Mouse (Mus musculus) heart, postnatal 14 days (tissue): Measurements from ENCODE around the gene Rnf32. TPM values are rescaled to one million over a fixed set of nuclear protein-coding genes. Genes with fewer than 3 reads are reported as not detected.

Experiments used
- DNase-seq, 2 experiments: peaks; one replicate each; pipeline ENCODE4 v3.0.0; 2021 to 2022
- intact Hi-C: fragments of 180-260 bp; cut with DNase I; formaldehyde crosslinking; loops from one replicate; pipeline ENCODE4 v1.15.1; 2025
- long read RNA-seq, 2 experiments: library from polyadenylated mRNA; stranded (forward); transcript quantifications; one replicate each; pipeline ENCODE4 v2.0.0; 2021
- total RNA-seq, 2 experiments: library from RNA; stranded (reverse); gene quantifications; 2 replicates each; pipeline ENCODE4 v1.2.3; 2021

The Rnf32 gene
- total RNA-seq, result under 1 TPM; 0.49 to 0.60 TPM
- long read RNA-seq, experiment 1, partial matches to known transcripts, result 0 of 1 reads
- long read RNA-seq, experiment 1, other reads (novel, unspliced or antisense), result 1 of 1 reads
- long read RNA-seq, experiment 2, partial matches to known transcripts, result 0 of 1 reads
- long read RNA-seq, experiment 2, other reads (novel, unspliced or antisense), result 0 of 1 reads

DNA sequence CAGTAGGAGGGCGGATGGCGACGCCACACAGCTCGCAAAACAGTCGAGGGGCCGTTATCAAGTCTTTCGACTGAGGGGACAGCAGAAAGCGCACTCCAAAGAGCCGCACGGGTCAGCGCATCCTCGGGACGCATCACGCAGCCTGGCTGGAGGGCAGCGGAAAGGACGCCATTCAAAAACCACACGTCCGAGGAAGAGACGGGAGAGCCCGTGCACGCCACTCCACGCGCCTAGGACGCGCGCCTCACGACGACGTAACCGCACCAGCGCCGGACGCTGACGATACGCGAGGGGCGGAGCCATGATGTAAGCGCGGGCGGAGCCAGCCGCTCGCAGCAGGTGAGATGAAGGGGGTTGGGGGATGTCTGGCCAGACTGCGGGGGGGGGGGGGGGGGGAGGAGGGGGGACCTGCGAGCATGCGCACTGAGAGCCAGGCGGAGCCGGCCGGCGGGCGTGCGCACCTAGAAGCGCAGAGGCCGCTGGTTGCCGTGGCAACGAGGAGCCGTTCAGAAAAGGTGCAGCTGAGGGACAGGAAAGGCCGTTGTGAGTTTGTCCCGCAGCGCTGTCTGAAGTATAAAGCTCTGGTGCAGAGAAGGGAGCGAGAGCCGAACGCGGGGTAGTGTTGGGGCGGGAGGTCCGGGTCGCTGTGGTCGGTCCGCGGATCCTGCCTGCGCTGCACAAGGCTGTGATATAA lies at the start of gene Rnf32:
Rnf32 (plus strand) TSS at position 423 of the 694 bp plus-strand sequence.
- DNase-seq, result peak; percentile 70 to 73
- intact Hi-C loops, result no loop called here

DNA sequence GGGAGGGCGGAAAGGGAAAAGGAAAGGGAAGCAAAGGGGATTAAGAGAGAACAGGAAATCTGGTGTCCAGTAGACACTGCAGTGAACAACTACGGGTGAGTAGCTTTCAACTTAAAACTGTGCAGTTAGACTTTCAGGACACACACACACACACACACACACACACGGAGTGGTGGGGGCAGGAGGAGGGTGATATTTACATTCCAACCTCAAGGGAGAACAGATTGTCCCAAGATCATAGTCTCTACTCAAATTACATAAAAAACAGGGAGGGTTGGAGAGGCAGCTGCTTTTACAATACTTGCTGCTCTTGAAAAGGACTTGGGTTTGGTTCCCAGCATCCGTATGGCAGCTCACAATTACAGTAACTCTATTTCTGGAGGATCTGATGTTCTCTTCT lies 45.6 kb upstream of the Rnf32 start:
- intact Hi-C loops, result no loop called here
- no peak for DNase-seq

DNA sequence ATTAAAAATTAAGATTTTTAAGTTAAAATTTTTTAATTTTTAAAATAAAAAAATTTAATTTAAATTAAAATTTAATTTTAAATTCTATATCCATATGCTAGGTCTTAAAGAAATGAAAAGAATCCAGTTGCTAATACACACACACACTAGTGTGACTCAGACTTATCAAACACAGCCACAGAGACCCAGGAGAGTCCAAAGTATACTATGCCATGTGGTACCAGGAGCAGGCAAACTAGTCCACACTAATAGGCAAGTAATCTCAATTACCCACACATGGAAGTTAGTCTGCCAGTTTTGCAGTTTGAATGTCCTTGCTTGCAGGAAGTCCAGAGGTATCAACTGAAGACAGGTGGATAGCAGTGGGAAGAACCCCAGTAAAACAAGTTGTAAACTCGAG lies 35.9 kb upstream of the Rnf32 start:
- intact Hi-C loops, result no loop called here
- DNase-seq, result no peak

DNA sequence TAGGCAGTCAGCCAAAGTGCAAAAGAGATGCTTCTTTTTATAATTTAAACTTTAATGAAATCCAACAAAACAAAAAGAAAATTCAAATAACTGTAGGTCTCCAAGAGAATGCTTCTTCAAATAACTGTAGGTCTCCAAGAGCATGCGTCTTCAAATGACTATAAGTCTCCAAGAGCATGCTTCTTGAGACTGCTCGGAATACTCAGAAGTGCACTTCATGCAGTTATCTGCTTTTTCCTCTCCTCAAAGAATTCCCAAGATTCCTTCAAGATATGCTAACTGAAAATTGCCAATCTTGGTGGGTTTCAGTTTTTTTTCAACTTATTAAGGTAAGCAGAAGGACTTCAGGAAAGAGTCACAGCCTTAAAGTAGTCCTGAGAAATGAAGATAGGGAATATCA lies 28.8 kb upstream of the Rnf32 start:
- intact Hi-C loops, result no loop called here
- no peak for DNase-seq

DNA sequence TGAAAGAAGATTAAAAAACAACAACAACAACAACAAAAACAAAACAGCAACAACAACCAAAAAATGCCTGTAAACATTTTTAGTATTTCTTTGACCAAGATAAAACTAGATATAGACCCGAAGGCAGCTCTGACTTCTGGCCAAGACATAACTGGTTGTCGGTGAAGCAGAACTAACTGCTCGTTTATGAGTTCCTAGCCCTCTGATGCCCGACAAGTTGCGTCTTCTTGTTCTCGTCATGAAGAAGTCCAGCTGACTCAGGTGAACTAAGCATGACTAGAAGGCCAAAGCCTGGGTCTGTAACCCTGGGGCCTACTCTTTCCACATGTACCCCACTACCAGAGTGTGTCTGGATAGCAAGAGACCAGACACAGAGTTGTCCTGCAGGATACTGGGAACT lies 25.6 kb upstream of the Rnf32 start:
- intact Hi-C loops, result no loop called here
- DNase-seq, result no peak

DNA sequence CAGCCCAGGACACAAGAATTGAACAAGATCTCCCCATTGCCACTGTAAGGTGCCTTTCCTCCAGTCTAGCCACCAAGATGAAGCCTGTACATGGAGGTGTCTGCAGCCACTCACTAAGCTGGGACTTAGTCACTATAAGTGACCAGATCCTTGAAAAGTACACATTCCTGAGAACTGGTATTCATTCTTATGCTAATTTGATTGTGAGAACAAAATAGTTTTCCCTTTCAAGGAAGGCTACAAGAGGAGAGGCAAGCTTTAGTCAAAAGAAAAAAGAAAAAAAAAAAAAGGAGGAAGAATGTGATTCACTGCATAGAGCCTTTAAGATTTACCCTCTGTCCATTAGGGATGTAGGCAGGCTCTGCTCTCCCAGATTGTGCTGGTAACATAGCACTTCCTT lies 24.6 kb upstream of the Rnf32 start:
- intact Hi-C loops, result no loop called here
- no peak for DNase-seq

DNA sequence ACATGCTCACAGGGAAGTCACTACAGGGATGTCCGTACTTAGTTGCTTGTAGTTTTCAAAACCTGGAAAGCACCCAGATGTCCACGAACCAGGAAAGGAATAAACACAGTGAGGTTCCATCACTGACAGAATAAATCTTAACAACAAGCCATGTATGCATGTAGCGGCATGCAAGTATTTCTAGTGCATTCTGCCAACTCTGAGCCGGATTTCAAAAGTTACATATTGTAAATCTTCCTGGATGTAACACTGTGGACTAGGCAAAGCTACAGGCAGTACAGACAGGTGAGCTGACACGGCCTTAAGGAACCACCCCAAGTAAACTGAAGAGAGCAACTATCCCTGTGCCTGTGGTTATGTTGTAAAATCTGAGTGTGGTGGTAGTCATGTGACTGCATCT lies 9.0 kb upstream of the Rnf32 start:
- DNase-seq, result no peak
- intact Hi-C loops, result no loop called here

DNA sequence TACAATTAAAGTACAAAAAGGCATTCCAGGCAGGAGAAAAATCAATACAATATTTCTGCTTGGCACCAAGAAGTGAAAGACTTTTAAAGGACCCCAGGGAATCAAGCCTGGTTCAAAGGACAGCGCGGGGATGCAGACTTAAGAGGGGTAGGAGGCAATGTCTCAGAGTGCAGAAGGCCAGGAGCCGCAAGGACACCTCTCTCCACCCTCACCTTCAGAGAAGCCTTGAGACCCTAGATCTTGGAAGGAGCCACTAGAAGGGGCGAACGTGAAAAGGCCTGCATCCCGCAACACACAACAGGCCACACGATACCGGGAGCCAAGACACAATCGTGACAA lies 592 bp upstream of the Rnf32 start:
- intact Hi-C loops, result no loop called here
- DNase-seq, result no peak

DNA sequence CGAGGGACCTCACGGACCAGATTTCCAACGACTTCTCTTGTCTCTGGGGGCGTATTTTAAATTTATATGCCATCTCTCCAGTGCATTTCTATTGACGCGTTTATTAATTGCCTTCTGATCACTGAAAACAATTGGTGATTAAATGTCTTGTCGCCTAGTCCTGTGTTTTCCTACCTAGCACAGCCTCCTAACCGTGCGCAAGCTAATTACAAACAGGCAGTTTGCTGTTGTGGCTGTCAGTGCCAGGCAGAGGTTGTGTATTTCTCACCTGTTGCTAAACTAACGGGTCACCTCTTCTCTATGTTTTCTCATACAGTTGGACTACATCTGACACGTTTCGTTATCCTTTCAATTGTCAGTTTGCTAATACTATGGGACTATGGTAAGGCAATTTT lies 469 bp downstream of the Rnf32 start:
- no peak for DNase-seq
- intact Hi-C loops, result no loop called here

DNA sequence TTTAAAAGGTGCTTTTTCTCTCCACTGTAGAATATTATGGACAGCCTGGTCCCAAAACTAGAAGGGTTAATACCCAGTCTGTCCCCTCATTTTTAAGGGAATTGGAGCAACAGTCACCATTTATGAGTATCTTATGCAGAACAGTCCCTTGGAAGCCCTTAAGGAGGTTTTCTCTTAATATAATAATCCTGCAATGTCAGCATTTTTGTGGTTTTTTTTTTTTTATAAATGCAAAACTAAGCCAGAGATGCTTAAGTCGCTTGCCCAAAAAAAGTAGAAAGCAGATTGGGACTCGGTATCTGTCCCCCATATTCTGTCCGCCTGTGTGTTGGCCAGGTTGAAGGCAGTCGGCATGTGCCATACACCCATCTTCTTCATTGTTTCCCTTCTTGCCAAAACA lies 1.4 kb downstream of the Rnf32 start:
- DNase-seq, result no peak
- intact Hi-C loops, result no loop called here

DNA sequence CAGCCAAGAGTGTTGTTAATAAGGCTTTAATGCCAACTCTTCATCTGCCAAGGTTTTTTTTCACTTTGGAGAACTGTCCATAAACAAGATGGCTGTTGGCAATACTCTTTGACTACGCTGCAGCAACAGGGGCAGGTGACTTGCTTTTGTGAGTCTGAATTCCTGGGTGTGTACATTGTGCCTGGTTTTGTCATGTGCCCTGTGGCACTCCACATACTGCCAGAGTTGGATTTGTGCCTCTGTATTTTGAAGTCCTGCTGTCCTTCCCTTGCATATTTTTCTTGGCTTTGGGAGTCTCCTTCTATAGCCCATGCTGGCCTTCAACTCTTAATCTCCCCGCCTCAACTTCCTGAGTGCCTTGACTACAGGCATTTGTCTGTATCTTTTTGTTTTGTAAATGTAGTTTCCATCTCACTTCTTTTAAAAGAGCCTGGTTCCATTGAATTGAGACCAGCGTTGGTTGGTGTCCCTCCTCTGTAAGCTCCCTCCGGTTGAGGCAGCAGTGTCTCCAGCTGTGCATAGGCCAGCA lies 3.2 kb downstream of the Rnf32 start:
- no peak for DNase-seq
- intact Hi-C loops, result no loop called here

DNA sequence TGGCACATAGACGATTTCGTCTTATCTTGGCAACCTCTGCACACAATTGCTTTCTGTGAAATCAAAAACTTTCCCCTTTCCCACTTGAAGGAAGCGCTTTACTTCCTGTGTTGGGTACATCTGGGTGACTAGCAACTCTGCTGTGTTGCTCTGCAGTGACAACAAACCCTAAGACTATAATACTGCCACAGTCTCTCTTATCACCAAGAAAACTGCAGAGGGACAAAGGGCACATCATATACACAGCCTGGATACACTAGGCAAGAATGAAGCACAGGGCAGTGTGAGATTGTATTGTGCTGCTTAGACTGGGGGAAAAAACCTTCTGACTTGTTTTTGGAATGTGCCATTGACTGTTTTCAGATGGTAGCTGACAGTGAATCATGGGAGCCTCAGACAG lies 4.1 kb downstream of the Rnf32 start:
- no peak for DNase-seq
- intact Hi-C loops, result no loop called here

DNA sequence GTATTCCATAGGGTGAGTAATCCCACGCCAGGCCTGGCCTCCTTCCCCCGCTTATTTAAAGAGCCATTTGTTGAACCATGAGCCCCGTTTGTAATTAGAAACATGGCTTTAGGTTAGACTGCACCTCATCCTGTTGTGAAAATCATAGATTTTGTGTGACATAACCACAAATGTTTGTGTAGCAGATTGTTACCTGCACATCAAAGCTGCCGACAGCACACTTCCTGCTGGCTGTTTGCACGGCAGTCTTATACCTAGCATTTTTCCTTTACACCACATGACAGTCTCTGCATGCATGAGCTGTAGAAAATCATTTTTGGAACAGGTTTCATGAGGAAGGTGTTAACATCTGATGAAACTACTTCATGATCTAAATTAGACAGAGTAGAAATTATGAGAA lies 9.9 kb downstream of the Rnf32 start:
- no peak for DNase-seq
- intact Hi-C loops, result no loop called here

DNA sequence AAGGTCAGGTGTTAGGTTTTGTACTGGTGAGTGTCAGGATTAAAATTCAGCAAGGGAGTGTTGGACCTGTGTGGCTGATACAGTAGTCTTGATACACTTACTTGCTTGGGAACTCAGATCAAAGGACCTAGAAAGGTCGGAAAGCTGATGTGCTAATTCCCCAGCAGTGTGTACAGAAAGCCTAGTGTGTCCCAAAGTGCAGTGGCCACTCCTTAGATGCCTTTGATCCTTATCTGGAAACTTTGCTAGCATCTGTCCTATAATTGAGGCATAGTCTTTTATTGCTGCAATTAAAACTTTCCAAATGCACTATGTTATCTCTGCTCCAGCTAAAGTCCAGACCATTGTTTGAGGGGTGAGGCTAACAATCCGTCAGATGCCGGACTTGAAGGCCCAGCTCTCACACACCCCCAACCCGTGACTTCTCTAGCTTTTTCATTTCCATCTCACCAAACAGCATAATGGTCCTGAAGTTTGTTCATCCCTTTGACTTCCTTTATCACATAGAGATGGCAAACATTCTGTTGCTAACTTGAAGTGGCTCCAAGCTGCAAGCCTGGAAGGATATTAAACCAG lies 16.3 kb downstream of the Rnf32 start:
- intact Hi-C loops, result no loop called here
- no peak for DNase-seq

DNA sequence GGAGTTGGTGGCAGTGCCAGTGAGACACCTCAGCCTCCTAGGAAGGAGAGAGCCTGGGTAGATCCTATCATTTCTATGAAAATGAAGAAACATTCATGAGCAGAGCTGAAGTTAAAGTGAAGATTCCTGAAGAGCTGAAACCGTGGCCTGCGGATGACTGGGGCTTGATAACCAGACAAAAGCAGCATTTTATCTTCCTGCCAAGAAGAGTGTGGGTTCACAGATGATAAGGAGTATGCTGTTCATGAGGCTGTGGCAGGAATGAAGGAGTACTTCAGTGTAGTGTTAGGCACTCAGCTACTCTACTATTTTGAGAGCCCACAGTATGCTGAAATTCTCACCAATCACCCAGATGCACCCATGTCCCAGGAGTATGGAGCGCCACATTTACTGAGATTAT lies 22.2 kb downstream of the Rnf32 start:
- intact Hi-C loops, result no loop called here
- no peak for DNase-seq

DNA sequence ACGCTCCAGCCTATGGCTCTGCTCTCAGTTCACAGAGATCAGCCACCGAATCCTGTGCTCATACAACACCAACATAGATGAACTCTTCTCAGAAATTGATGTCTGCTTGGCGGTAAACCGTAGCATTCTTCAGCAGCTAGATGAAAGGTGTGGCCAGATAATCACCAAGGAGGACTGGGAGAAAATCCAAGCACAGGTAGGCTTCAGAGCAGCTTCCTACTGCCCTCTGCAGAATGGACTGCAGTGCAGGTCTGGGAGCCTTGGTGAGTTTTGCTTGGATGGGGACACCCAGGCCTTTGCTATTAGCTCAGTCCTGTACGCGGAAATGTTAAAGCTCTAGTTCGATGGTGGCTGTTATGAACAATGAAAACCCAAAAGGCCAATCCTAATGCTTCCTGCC lies 28.3 kb downstream of the Rnf32 start:
- no peak for DNase-seq

DNA sequence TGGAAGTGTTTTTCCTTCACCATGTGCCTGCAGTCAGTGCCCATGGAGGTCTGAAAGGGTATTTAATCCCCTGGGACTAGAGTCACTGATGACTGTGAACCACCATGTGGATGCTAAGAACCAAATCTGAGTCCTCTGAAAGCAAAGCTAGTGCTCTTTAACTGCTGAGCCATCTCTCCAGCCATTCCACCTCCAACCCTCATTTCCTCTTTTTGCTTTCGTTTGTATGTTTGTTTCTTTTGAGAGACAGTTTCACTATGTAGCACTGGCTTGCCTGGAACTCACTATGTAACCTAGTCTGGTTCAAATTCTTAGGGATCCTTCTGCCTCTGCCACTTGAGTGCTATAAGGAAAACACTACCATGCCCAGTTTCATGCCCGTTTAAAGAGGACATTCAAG lies 34.7 kb downstream of the Rnf32 start:
- intact Hi-C loops, result no loop called here
- DNase-seq, result no peak

More for the DNA sequence above, 28.3 kb downstream of the Rnf32 start:
- intact Hi-C loops, result no loop called here

DNA sequence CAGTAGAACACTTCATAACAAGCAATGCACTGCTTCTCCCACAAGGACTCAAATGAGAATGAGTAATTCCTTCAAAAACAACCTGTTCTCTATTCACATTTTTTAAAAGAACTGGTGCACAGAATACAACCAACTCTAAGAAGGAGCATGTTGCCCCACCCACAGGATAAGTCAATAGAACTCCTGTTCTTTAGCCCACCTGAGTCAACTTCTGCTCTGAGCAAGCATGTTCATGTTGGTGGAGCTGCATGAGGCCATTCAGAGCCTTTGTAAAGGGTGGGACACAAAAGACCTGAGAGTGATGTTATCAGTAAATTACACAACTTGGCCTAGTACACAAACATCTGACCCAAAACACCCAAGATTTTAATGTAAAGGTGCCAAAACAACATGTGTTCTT lies 42.6 kb downstream of the Rnf32 start:
- DNase-seq, result no peak
- intact Hi-C loops, result no loop called here

DNA sequence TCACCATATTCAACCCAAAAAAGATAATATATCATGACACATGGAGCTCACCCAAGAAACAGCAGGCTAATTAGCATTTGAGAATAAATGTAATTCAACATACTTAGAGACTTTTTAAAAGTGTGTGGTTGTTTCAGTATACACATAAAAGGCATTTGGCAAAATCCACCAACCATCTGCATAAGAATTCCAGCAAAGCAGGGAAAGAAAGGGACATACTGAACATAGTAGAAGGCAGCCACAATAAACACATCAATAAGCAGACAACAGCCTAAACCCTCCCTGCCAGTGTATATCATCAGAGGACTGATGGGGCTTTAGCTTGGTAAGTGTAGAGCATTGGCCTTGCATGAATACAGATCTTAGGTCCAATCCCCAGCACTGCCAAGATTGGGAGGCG lies 49.0 kb downstream of the Rnf32 start:
- intact Hi-C loops, result no loop called here
- DNase-seq, result no peak

DNA sequence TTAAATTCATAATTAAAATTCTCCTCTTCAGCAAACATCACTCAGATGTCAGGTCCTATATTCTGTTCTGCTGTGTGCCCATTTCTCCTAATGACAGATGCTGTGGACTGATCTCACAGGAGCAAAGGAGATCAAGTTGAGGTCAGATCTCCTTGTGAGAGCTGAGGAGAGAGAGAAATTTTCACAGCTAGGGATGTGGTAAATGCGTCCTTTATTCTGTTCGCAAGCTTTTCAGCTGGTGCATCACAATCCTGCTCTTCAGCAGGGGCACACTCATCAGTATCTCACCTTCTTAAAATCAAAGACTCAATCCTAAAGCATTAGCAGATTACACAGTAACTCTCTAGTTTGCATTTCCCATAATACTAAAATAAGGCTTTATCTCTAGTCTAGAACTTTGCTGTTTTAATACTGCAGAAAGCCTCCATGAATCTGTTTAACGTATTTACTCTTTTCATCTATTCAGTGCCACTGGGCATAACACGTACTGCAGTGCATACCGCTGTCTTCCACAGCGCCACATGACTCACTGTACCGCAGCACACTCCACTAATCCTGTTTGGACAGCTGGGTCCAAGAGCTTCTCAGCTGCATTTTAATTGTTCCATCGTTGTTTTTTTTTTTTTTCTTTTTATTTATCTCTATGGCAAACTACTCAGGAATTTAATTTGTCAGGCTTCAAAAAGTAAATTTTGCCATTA lies 55.2 kb downstream of the Rnf32 start:
- intact Hi-C loops, result no loop called here
- no peak for DNase-seq

DNA sequence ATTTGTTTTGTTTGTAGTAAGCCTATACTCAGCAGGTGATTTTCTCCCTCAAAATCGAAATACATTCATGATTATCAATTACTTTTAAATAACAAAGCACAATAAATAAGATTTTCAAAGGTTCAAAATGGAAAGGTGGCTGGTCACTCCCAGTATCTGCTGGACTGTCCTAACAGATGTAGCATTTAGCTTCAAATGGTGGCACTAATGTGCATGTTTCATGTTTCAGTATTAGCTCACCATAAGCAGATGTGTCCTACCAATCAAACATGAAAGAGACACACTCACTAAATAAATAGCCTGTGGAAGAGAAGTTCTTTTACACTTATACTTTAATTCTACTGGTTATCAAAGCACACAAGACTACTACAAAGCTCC lies 55.7 kb downstream of the Rnf32 start:
- intact Hi-C loops, result no loop called here
- DNase-seq, result no peak

DNA sequence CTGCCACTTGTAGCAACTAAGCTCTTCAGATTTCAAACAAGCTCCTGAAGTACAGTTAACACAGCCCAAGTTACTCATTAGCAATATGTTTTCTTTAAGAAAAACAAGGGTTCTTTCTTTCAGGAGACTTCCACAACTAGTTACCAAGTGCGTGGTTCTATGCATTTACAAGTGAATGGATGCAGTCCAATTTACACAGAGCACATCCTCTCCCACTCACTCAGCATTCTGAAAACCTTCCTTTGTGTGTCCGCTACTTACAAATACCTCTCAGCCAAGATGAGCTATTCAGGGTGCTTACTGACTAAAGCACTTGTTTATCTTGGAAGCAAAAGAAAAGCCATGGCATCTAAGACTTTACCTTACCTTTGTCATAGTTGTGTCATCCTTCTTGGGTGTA lies 58.1 kb downstream of the Rnf32 start:
- DNase-seq, result no peak
- intact Hi-C loops, result no loop called here
